Mouse (Mus musculus): ENCODE measurements at regions not wholly inside any gene's neighbourhood (a gene's known extent, or its start where the extent isn't known, plus 50 kb on each side); places are given as distances from the start of the nearest gene placed in this dataset.

DNA sequence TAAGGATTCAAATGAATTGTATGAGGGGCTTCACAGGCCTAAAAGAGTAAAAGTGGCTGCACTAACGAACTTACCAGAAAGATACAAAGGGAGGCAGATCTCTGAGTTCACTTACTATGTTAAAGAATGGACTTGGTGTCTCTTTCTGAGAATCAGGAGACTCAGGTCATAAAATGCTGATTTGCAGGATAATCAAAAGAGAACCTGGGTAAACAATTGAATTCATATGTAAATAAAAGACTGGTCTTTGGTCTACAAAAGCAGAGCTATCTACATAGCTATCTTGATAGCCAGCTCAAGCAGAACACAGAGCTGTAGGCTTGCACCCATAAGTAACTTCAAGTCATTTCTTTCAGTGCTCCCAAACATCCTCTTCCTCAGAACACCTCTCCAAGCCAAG lies 72.8 kb upstream of the 4930583I09Rik start:
- TF ChIP-seq CTCF (conservative IDR thresholded peaks at IDR 0.05; ENCODE audit: insufficient read depth, insufficient read length, low read depth, low read length) (no peak), POLR2A (IDR thresholded peaks at IDR 0.05; ENCODE audit: low read depth, low read length) (no peak)
- no peak for DNase-seq
- H3K4me1 ChIP-seq (ENCODE audit: control insufficient read depth, insufficient read depth, low read length) = no peaks in the 10 kb centered on the region
- H3K27ac ChIP-seq (ENCODE audit: insufficient read depth, low read depth, low read length) = no peak overlapping the region
- no peaks in the 10 kb centered on the region for H3K27me3 ChIP-seq (replicated peaks; ENCODE audit: control insufficient read depth, insufficient read depth, low read length)
- no peaks in the 10 kb centered on the region for H3K36me3 ChIP-seq (ENCODE audit: control insufficient read depth, insufficient read depth, low read length)
- H3K4me3 ChIP-seq (ENCODE audit: insufficient read depth, low read depth, low read length) = no peak overlapping the region
- WGBS = 78% methylated on average over 1 of the region's 1 CpGs

DNA sequence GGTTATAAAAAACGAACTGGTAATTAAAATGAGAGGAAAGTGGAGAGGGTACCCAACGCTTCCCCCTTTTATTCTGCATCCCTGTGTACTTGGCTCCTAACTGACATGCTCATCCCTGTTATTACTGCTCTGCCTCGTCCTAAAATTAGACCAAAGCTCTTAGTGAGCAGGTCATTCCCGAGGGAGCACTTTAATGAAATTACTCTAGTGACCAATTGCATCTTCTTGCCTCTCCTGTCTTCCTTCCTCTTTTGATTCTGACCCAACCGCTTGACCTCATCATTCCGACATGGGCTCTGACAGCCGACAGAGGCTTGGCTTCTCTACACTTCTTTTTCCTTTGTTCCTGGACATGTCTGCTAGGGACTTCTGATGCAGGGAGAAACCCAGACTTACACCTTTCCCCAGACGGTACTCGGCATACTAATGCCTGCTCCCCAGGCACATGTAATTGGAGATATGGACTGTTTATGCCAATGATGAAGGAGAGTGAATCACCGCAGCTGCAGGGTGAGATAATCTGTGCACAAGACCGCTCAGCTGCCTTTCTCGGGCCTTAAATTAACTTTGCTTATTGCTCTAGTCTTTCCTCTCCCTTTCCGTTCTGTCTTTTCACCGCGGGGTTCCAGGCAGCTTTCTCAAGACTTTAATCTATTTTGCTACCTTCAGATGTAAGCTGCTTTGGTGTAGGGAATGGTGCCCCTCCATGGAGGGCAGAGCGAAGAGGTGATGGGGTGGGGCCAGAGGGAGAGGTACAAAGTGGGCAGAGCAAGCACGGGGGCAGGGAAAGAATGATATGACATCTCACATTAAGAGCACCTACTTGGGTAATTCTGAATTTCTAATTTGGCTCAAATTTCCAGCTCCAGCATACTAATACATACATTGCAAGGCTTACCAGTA lies 66.1 kb upstream of the 4930583I09Rik start:
- no peak for TF ChIP-seq POLR2A (IDR thresholded peaks at IDR 0.05; ENCODE audit: low read depth, low read length)
- no peak for TF ChIP-seq CTCF (conservative IDR thresholded peaks at IDR 0.05; ENCODE audit: insufficient read depth, insufficient read length, low read depth, low read length)
- Histone ChIP-seq H3K36me3 (ENCODE audit: control insufficient read depth, insufficient read depth, low read length) (no peaks in the 10 kb centered on the region), H3K4me3 (ENCODE audit: insufficient read depth, low read depth, low read length) (no peak overlapping the region), H3K27ac (ENCODE audit: insufficient read depth, low read depth, low read length) (no peak overlapping the region), H3K4me1 (ENCODE audit: control insufficient read depth, insufficient read depth, low read length) (no peaks in the 10 kb centered on the region), H3K27me3 (replicated peaks; ENCODE audit: control insufficient read depth, insufficient read depth, low read length) (no peaks in the 10 kb centered on the region)
- WGBS = 62% methylated on average over 17 of the region's 17 CpGs
- no peak for DNase-seq

DNA sequence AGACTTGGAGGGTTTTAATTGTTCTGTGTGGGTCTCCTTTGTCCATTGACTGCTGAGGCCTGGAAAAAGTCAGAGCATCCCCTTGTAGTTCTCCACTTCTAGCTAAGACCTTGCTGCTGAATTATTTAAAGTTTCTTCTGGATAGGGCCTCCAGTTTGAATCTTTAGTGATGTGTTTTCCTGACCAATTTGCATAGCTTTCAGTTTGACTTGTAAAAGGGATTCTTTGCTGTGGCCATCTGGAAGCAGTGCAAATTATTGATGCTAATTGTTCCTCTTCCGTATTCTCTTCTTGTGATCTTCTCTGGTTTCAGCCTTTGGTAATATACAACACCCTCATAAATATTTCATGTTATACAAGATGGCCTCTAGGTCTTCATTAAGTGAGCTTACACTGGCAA lies 61.6 kb upstream of the 4930583I09Rik start:
- TF ChIP-seq POLR2A (IDR thresholded peaks at IDR 0.05; ENCODE audit: low read depth, low read length) (no peak), CTCF (conservative IDR thresholded peaks at IDR 0.05; ENCODE audit: insufficient read depth, insufficient read length, low read depth, low read length) (no peak)
- no peak overlapping the region for H3K4me3 ChIP-seq (ENCODE audit: insufficient read depth, low read depth, low read length)
- H3K27ac ChIP-seq (ENCODE audit: insufficient read depth, low read depth, low read length) = no peak overlapping the region
- H3K4me1 ChIP-seq (ENCODE audit: control insufficient read depth, insufficient read depth, low read length) = no peaks in the 10 kb centered on the region
- no peak for DNase-seq
- no peaks in the 10 kb centered on the region for H3K36me3 ChIP-seq (ENCODE audit: control insufficient read depth, insufficient read depth, low read length)
- 73% methylated on average over 1 of the region's 1 CpGs for WGBS
- H3K27me3 ChIP-seq (replicated peaks; ENCODE audit: control insufficient read depth, insufficient read depth, low read length) = no peaks in the 10 kb centered on the region

DNA sequence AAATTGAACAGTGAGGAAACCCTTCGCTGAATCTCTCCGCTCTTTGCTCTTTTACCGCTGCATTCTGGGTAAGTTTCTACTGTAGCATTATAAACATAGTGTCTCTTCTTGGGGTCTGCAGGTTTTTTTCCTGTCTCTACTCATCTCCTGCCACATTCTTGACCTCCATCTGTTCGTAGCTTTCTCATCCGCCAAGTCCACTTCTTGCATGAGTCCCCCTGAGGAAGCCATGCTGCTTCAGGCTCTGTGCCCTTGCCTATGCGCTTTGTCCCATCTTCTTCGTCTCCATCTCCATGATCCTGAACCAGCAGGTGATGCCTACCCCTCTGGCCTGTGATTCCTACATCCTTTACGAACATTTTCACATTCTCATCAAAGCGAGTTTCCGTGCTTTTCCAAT lies 60.0 kb upstream of the 4930583I09Rik start:
- 93% methylated on average over 10 of the region's 10 CpGs for WGBS
- no peak for DNase-seq
- Histone ChIP-seq H3K36me3 (ENCODE audit: control insufficient read depth, insufficient read depth, low read length) (no peaks in the 10 kb centered on the region), H3K27ac (ENCODE audit: insufficient read depth, low read depth, low read length) (no peak overlapping the region), H3K4me1 (ENCODE audit: control insufficient read depth, insufficient read depth, low read length) (no peaks in the 10 kb centered on the region), H3K27me3 (replicated peaks; ENCODE audit: control insufficient read depth, insufficient read depth, low read length) (no peaks in the 10 kb centered on the region), H3K4me3 (ENCODE audit: insufficient read depth, low read depth, low read length) (no peak overlapping the region)
- TF ChIP-seq POLR2A (IDR thresholded peaks at IDR 0.05; ENCODE audit: low read depth, low read length) (no peak), CTCF (conservative IDR thresholded peaks at IDR 0.05; ENCODE audit: insufficient read depth, insufficient read length, low read depth, low read length) (no peak)

DNA sequence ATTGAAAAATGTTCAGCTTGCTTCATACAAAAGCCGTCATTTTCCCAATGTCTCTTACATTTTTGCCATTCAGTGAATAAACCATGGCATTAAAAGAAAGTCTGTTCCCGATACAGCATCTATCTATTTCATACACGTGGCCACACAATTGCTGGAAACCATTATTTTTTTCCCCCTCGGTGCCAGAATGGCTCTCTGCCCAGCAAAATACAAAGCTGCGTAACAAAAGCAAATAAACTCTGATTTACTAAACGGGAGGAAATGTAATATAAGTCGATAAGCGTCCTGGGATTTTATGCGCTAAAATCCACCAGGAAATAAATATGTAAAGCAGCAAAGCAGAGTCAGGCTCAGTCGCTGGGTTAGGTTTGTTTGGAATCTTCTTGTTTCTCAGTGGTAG lies 59.6 kb upstream of the 4930583I09Rik start:
- H3K4me3 ChIP-seq (ENCODE audit: insufficient read depth, low read depth, low read length) = no peak overlapping the region
- H3K36me3 ChIP-seq (ENCODE audit: control insufficient read depth, insufficient read depth, low read length) = no peaks in the 10 kb centered on the region
- no peak for TF ChIP-seq POLR2A (IDR thresholded peaks at IDR 0.05; ENCODE audit: low read depth, low read length)
- no peak for TF ChIP-seq CTCF (conservative IDR thresholded peaks at IDR 0.05; ENCODE audit: insufficient read depth, insufficient read length, low read depth, low read length)
- 64% methylated on average over 10 of the region's 10 CpGs for WGBS
- DNase-seq = no peak
- H3K27me3 ChIP-seq (replicated peaks; ENCODE audit: control insufficient read depth, insufficient read depth, low read length) = no peaks in the 10 kb centered on the region
- no peak overlapping the region for H3K27ac ChIP-seq (ENCODE audit: insufficient read depth, low read depth, low read length)
- no peaks in the 10 kb centered on the region for H3K4me1 ChIP-seq (ENCODE audit: control insufficient read depth, insufficient read depth, low read length)

DNA sequence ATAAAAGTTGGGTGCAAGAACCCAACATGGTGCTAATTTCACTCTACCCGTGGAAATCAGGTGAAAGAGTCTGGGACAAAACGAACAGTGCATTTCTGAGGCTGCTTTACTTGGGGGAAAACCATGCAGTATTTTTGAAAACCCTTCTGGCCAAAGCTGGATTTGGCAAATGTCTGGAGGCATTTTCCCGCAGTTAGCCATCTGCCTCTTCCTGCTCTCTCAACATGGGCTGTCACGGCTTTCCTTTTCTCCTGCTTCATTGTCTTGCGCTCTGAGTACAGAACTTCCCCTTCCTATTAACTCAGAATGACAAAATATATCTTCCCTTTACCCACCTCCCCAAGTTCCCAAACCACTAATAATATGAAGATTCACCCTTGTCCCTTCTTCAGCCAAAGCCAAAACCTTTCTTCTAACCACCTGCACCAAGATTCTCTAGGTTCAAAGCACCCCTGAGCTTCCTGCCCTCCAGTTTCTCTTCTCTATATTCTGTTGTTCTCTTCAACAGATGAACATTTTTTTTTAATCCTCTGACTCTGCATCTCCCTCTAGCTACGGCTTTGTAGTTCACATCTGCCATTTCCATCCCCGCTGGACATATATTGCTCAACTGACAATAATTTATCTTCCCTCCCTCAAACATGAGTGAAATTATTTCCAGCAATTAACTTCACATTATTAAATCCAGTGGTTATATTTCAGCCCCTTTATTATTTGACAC lies 57.5 kb upstream of the 4930583I09Rik start:
- no peak overlapping the region for H3K4me3 ChIP-seq (ENCODE audit: insufficient read depth, low read depth, low read length)
- H3K27ac ChIP-seq (ENCODE audit: insufficient read depth, low read depth, low read length) = no peak overlapping the region
- no peaks in the 10 kb centered on the region for H3K27me3 ChIP-seq (replicated peaks; ENCODE audit: control insufficient read depth, insufficient read depth, low read length)
- WGBS = 80% methylated on average over 7 of the region's 7 CpGs
- no peak for TF ChIP-seq POLR2A (IDR thresholded peaks at IDR 0.05; ENCODE audit: low read depth, low read length)
- TF ChIP-seq CTCF (conservative IDR thresholded peaks at IDR 0.05; ENCODE audit: insufficient read depth, insufficient read length, low read depth, low read length) = no peak
- no peaks in the 10 kb centered on the region for H3K36me3 ChIP-seq (ENCODE audit: control insufficient read depth, insufficient read depth, low read length)
- H3K4me1 ChIP-seq (ENCODE audit: control insufficient read depth, insufficient read depth, low read length) = no peaks in the 10 kb centered on the region
- DNase-seq = no peak

Data from kidney, adult 2 months (tissue).